Mouse (Mus musculus) heart, postnatal 36 days (tissue): ENCODE data around the gene Zfp558. TPM values are rescaled to one million over a fixed set of nuclear protein-coding genes. Genes with fewer than 3 reads are reported as not detected.
"Not testable (repeated sequence)": the region's sequence is repeated elsewhere in the genome, so short reads cannot be mapped to it uniquely, and the experiment has no call there.

ENCODE experiments used
- DNase-seq, 2 experiments: peaks; one replicate each; pipeline ENCODE4 v3.0.0; 2021 to 2022
- intact Hi-C: fragments of 180-260 bp; cut with DNase I; formaldehyde crosslinking; loops from one replicate; pipeline ENCODE4 v1.15.1; 2025
- microRNA-seq, 2 experiments: library from miRNA; unstranded; fragments of <30 nt; microRNA quantifications; one replicate each; pipeline ENCODE4 v1.2.0; 2021; ENCODE audit warnings: borderline number of aligned reads in 2 of 2
- total RNA-seq, 2 experiments: library from RNA; stranded (reverse); gene quantifications; 2 replicates each; pipeline ENCODE4 v1.2.3; 2021

The Zfp558 gene
- 1 to 10 TPM; 1.2 to 1.5 TPM for total RNA-seq

- DNase-seq = no peak
- intact Hi-C loops = no loop called here
Measured at GRCm38 (mm10) chr9:18478168-18478567, at the start of gene Zfp558, which contains the start of gene Mbd3l1. TSS of gene Zfp558 (minus strand) at chr9:18478268. TSS of gene Mbd3l1 (plus strand) at chr9:18478359.

GRCm38 (mm10) chr9:18508098-18508497 lies 30.0 kb upstream of the Zfp558 start:
- DNase-seq = no peak
- intact Hi-C loops = no loop called here

GRCm38 (mm10) chr9:18473324-18474128 lies 4.5 kb downstream of the Zfp558 start:
- intact Hi-C loops = loop anchor here (5.0 kb wide), 1 partner anchor 181 kb away; the partner anchor contains the start of gene Chordc1
- DNase-seq = peak; percentile 74

- intact Hi-C loops = no loop called here
- no peak for DNase-seq
Measured at GRCm38 (mm10) chr9:18468005-18468404, 10.1 kb downstream of the Zfp558 start.

GRCm38 (mm10) chr9:18467350-18467749 lies 10.7 kb downstream of the Zfp558 start:
- intact Hi-C loops = no loop called here
- DNase-seq = no peak

- no peak for DNase-seq
- intact Hi-C loops = no loop called here
Measured at GRCm38 (mm10) chr9:18456520-18456919, 21.5 kb downstream of the Zfp558 start.

- no peak for DNase-seq
- intact Hi-C loops = no loop called here
Measured at GRCm38 (mm10) chr9:18431687-18432086, 46.4 kb downstream of the Zfp558 start.

- intact Hi-C loops = no loop called here
Measured at GRCm38 (mm10) chr9:18430354-18430753, 47.7 kb downstream of the Zfp558 start, which contains the start of gene Mbd3l2. TSS of gene Mbd3l2 (plus strand) at chr9:18430654.

GRCm38 (mm10) chr9:18412371-18412770 lies 65.7 kb downstream of the Zfp558 start:
- intact Hi-C loops, DNase-seq: not testable (repeated sequence)

More at GRCm38 (mm10) chr9:18430354-18430753, 47.7 kb downstream of the Zfp558 start, which contains the start of gene Mbd3l2:
- no peak for DNase-seq

Small RNAs within 50 kb of the gene (microRNA-seq; reads per million reads assigned to microRNA genes)
- gene Gm22854 = 0 reads per million in 2 experiments

Other genes starting within 250 kb of the Zfp558 start
- gene Chordc1, start 186.1 kb downstream of the Zfp558 start, total RNA-seq = 10 to 100 TPM; 44.7 to 61.6 TPM
- 10 to 100 TPM in 1 of 2 experiments, 1 to 10 TPM in 1; 7.4 to 10.5 TPM for gene Naalad2, start 75.3 kb downstream of the Zfp558 start, total RNA-seq
- not detected for gene Ubtfl1, start 73.8 kb downstream of the Zfp558 start, total RNA-seq
- not detected for gene Mbd3l2, start 47.6 kb downstream of the Zfp558 start, total RNA-seq
- not detected for gene Mbd3l1, start 91 bp upstream of the Zfp558 start, total RNA-seq
- gene Muc16, start 196.3 kb upstream of the Zfp558 start, total RNA-seq = 1 to 10 TPM; 4.0 to 8.4 TPM